Mouse (Mus musculus) thymus, adult 2 months (tissue): ENCODE results near the gene Bax. TPM values are rescaled to one million over a fixed set of nuclear protein-coding genes. Genes with fewer than 3 reads are reported as not detected.
"Not testable (repeated sequence)": the region's sequence is repeated elsewhere in the genome, so short reads cannot be mapped to it uniquely, and the experiment has no call there.

Experiments used
- DNase-seq: peaks from one replicate; pipeline ENCODE4 v3.0.0; 2021
- H3K27ac ChIP-seq: fragments of 200-500 bp; 2 replicates; pipeline ENCODE4 v1.5.1; 2012; ENCODE audit warnings: low read length, control low read depth; ENCODE audit not compliant: control insufficient read depth, insufficient read depth
- H3K27me3 ChIP-seq: fragments of 200-500 bp; 2 replicates; pipeline ENCODE4 v1.6.1; 2012; ENCODE audit warnings: mild to moderate bottlenecking, low read length, moderate library complexity, mixed read lengths; ENCODE audit not compliant: control insufficient read depth, insufficient read depth
- H3K36me3 ChIP-seq: fragments of 200-500 bp; 2 replicates; pipeline ENCODE4 v1.6.1; 2012; ENCODE audit warnings: mild to moderate bottlenecking, low read length, moderate library complexity; ENCODE audit not compliant: control insufficient read depth, insufficient read depth
- H3K4me1 ChIP-seq: fragments of 200-500 bp; replicated peaks from 2 replicates; pipeline ENCODE4 v1.6.1; 2012; ENCODE audit warnings: low read length; ENCODE audit not compliant: control insufficient read depth, insufficient read depth
- H3K4me3 ChIP-seq: fragments of 200-500 bp; 2 replicates; pipeline ENCODE4 v1.5.1; 2012; ENCODE audit warnings: mild to moderate bottlenecking, low read length, control low read depth, moderate library complexity; ENCODE audit not compliant: control insufficient read depth, insufficient read depth
- CTCF ChIP-seq: fragments of 200-500 bp; IDR thresholded peaks from 2 replicates; pipeline ENCODE4 v1.5.1; 2012; ENCODE audit warnings: mild to moderate bottlenecking, control low read depth, low read length, moderate library complexity, borderline replicate concordance; ENCODE audit not compliant: control insufficient read depth, poor library complexity, insufficient read depth; ENCODE audit errors: extremely low read depth
- POLR2A ChIP-seq: fragments of 200-500 bp; IDR thresholded peaks from 2 replicates; pipeline ENCODE4 v1.6.1; 2012; ENCODE audit warnings: mild to moderate bottlenecking, low read length, control low read depth, moderate library complexity; ENCODE audit not compliant: control insufficient read depth, poor library complexity, insufficient read depth; ENCODE audit errors: extremely low read depth
- WGBS: fragments of 180-500 bp; shearing (Covaris S2); methylation state at CpG from one replicate; pipeline ENCODE4 v1.1.7; 2018; 5-methylcytosine and 5-hydroxymethylcytosine counted together
- polyA plus RNA-seq: library from polyadenylated mRNA; depleted of rRNA; stranded (reverse); fragments of >200 nt; gene quantifications from 2 replicates; pipeline ENCODE4 v1.2.3, GENCODE M21; 2012

The Bax gene
- polyA plus RNA-seq, 1 experiment = 184 TPM

- 6% methylated on average over 3 of the region's 3 CpGs for WGBS
- DNase-seq = peak; percentile 73
- no peak overlapping the region for H3K4me3 ChIP-seq
Observed at GRCm38 (mm10) chr7:45470869-45471268, 4.2 kb upstream of the Bax start.

GRCm38 (mm10) chr7:45467090-45467670 lies 482 bp upstream of the Bax start:
- WGBS = 50% methylated on average over 7 of the region's 7 CpGs
- DNase-seq = no peak
- Histone ChIP-seq H3K27me3 (no peaks in the 10 kb centered on the region), H3K4me1 (peaks cover 12% of the 10 kb centered on the region), H3K27ac (no peak overlapping the region), H3K4me3 (peak overlapping the region; percentile 62), H3K36me3 (no peaks in the 10 kb centered on the region)
- TF ChIP-seq CTCF (no peak), POLR2A (no peak)

More at GRCm38 (mm10) chr7:45470869-45471268, 4.2 kb upstream of the Bax start:
- TF ChIP-seq POLR2A (no peak), CTCF (no peak)
- Histone ChIP-seq H3K27ac (no peak overlapping the region), H3K36me3 (no peaks in the 10 kb centered on the region), H3K4me1 (peaks cover 7% of the 10 kb centered on the region), H3K27me3 (no peaks in the 10 kb centered on the region)

- DNase-seq = peak; percentile 40
- Histone ChIP-seq H3K4me1 (peaks cover 17% of the 10 kb centered on the region), H3K36me3 (no peaks in the 10 kb centered on the region), H3K27me3 (no peaks in the 10 kb centered on the region), H3K4me3 (no peak overlapping the region), H3K27ac (no peak overlapping the region)
- TF ChIP-seq POLR2A (no peak), CTCF (no peak)
- 79% methylated on average over 9 of the region's 9 CpGs for WGBS
Observed at GRCm38 (mm10) chr7:45465549-45465948, 1.1 kb downstream of the Bax start.

GRCm38 (mm10) chr7:45465112-45465511 lies 1.6 kb downstream of the Bax start:
- TF ChIP-seq CTCF (no peak), POLR2A (no peak)
- WGBS = 98% methylated on average over 12 of the region's 12 CpGs

GRCm38 (mm10) chr7:45463987-45464778 lies 2.5 kb downstream of the Bax start:
- no peak overlapping the region for H3K4me3 ChIP-seq
- H3K27ac ChIP-seq = no peak overlapping the region
- DNase-seq = no peak
- 95% methylated on average over 7 of the region's 7 CpGs for WGBS
- TF ChIP-seq CTCF = no peak
- no peak for TF ChIP-seq POLR2A
- H3K27me3 ChIP-seq = no peaks in the 10 kb centered on the region
- peaks cover 21% of the 10 kb centered on the region for H3K4me1 ChIP-seq
- H3K36me3 ChIP-seq = no peaks in the 10 kb centered on the region

More at GRCm38 (mm10) chr7:45465112-45465511, 1.6 kb downstream of the Bax start:
- peaks cover 21% of the 10 kb centered on the region for H3K4me1 ChIP-seq
- H3K27ac ChIP-seq = no peak overlapping the region
- no peaks in the 10 kb centered on the region for H3K27me3 ChIP-seq
- H3K4me3 ChIP-seq = no peak overlapping the region
- H3K36me3 ChIP-seq = no peaks in the 10 kb centered on the region
- no peak for DNase-seq

GRCm38 (mm10) chr7:45462868-45463267 lies 3.8 kb downstream of the Bax start:
- H3K4me1 ChIP-seq = peaks cover 27% of the 10 kb centered on the region
- H3K27me3 ChIP-seq, H3K27ac ChIP-seq, DNase-seq, H3K36me3 ChIP-seq, H3K4me3 ChIP-seq: not testable (repeated sequence)
- 82% methylated on average over 4 of the region's 4 CpGs for WGBS

GRCm38 (mm10) chr7:45462325-45462724 lies 4.4 kb downstream of the Bax start:
- no peak overlapping the region for H3K27ac ChIP-seq
- TF ChIP-seq POLR2A (no peak), CTCF (no peak)
- no peak overlapping the region for H3K4me3 ChIP-seq
- no peak for DNase-seq
- no peaks in the 10 kb centered on the region for H3K27me3 ChIP-seq
- 97% methylated on average over 4 of the region's 4 CpGs for WGBS
- peaks cover 30% of the 10 kb centered on the region for H3K4me1 ChIP-seq
- peaks cover 11% of the 10 kb centered on the region for H3K36me3 ChIP-seq
